Mouse (Mus musculus) erythroid progenitor cell, adult 5-6 weeks (primary cell): Measurements from ENCODE around the gene Osgepl1. TPM values are rescaled to one million over a fixed set of nuclear protein-coding genes. Genes with fewer than 3 reads are reported as not detected.
"Not testable (repeated sequence)": the region's sequence is repeated elsewhere in the genome, so short reads cannot be mapped to it uniquely, and the experiment has no call there.

Experiments used
- ATAC-seq: replicated peaks from 2 replicates; pipeline ENCODE4 v1.8.0; 2016; ENCODE audit warnings: moderate number of reproducible peaks, mild to moderate bottlenecking, moderate TSS enrichment, inconsistent platforms; ENCODE audit not compliant: poor library complexity, low FRiP score, severe bottlenecking
- total RNA-seq, 2 experiments: library from RNA; stranded (forward) in 1 of 2; stranded (reverse) in 1 of 2; fragments of 150-400 nt in 1 of 2; fragments of 186-747, 209-891 nt in 1 of 2; gene quantifications; 2 replicates each; pipeline versions ENCODE4 v1.2.3 to v1.2.4; 2015 to 2017; ENCODE audit warnings: low replicate concordance in 2 of 2

Osgepl1 gene
- total RNA-seq (2015; ENCODE audit: low replicate concordance) (10.1 and 49.9 TPM in 2 replicates), total RNA-seq (2017; ENCODE audit: low replicate concordance) (20.1 and 26.4 TPM in 2 replicates)

DNA sequence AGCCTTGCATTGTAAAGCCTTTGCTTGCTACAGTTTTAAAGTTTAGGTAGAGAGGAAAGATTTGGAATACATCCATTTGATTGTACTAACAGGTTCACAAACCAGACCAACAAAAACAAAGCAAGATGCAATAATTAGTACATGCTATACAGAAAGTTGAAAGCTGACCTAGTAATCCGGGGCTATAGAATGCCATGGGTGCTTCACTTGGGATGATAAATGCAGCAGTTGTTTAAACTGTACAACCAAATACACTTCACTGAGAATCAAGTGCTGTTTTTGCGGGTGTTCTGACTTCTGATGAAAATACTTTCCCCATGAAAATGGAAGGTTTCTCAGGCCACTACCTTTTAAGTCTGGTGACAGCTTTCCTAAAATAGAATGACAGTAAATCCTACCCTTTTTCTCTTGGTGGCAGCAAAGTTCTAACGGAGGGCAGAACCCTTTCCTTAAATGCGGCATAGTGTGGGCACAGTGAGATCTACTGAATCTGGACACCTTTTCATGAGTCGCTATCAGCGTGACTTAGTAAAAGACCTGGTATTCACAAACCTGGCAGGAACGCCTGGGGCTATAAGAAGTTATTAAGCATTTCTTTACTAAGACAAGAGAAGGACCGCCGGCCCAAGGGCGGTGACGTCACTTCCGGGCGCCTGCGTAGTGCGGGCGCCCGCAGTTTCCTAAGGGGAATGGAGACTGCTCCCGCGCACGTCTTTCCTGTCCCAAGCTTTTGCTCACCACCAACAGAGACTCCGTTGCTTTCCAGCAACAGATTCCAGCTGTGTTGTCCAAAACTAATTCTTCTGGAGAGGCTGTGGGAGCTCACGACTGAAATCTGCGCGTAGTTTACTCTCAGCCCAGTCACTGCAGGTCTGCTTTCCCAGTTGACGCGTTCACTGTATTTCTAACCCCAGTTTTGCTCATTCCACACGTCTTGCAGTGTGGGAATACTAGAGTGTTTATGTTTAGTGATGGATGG lies at the start of gene Osgepl1:
Osgepl1 (plus strand) TSS at position 636 of the 979 bp plus-strand sequence.
- ATAC-seq: peak; percentile 98

DNA sequence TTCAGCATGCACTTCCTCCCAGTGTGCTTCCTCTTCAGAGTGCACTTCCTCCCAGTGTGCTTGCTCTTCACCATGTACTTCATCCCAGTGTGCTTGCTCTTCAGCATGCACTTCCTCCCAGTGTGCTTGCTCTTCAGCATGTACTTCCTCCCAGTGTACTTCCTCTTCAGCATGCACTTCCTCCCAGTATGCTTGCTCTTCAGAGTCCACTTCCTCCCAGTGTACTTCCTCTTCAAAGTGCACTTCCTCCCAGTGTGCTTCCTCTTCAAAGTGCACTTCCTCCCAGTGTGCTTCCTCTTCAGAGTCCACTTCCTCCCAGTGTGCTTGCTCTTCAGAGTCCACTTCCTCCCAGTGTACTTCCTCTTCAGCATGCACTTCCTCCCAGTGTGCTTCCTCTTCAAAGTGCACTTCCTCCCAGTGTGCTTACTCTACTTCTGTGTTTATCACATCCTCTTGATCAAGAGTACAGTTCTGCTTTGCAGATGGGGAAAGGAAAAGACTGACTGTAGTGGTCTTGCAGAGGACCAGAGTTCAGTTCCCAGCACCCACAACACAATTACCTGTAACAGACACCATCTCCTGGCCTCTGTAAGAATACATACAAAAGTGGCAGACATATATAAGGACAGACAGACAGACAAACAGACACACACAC lies 48.3 kb upstream of the Osgepl1 start:
- ATAC-seq: not testable (repeated sequence)

DNA sequence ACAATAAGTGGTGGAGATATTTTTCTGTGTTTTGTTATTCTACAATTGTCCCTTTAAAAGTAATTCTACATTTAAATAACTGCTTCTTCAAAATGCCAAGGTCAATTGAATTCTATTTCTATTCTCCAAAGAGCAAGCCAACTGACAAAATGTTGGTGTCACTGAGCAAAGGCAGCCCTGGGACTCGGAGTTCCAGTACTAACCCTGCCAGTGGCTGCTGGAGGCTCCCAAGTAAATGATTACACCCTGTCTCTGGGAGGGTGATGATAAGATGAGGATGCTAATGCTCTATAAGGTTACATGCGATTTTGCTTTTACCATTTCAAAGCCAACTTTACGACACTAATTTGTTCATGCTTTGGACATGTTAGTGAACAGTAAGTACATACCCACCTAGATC lies 43.5 kb upstream of the Osgepl1 start:
- ATAC-seq: no peak

DNA sequence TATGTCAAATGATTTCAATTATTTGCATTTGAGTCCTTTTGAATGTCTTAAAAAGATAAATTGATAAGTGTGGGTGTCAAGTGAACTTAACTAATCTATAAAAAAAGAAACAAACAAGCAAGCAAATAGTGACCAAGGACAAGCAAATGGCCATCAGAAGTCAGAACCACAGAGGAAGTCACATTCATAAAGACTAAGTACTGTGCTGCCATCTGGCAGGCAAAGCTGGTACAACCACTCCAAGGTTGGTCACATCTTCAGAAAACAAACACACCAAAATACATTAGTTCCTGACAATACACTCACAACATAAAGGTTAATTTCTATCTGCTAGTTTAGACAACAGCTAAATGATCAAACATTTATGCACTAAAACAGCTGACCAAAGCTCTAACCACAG lies 40.8 kb upstream of the Osgepl1 start:
- ATAC-seq: no peak

DNA sequence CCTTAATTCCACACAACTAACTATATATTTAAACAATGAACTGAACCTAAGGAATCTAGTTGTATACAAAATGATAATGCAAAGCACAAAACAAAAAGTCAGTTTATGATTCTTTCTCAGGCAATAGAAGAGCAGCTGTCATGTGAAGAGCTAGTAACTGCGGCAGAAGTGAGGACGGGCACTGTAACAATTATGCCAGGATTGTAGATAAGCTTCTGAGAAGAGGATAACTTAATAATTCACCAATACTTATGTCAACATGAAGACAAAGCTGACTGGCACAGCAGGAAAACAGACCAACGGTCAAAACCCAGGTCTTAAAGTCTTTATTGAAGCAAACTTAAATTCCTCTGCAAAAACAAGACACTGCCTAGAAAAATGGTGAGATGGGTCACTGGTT lies 22.2 kb upstream of the Osgepl1 start:
- no peak for ATAC-seq

DNA sequence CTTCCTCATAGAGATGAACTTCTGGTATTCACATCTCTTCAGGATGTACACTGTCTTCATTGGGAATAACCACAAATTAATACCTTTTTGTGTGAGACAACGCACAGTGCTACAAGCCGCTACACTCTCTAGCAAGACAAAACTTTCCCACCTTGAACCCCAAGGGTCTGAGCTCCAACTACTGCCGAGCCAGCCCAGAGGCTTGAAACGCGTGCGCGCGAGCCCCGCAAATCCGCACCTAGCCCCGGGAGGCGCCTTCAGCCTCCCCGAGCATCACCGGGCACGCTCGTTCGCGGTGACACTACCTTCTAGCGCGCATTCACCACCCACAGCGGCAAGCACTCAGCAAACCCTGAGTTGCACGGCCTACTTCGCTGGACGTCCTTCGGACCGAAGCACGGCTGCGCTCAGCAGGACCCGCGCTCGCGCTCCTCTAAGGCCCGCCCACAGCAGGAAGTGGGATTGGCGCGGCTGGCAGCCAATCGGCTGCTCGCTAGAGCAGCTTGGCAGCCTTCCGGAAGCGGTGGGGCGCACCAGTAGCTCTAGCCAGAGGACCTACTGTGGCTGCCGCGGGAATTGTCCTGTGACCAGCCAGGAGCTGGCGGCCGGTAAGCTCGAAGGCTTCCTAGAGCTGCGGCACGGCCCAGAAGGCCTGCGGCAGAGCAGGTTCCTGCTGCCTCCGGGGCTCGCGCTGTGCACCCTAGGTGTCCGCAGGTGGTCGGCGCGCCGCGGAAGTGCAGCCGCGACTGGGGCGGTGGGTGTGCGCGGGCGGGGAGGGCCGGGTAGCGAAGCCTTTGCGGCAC lies 16.6 kb upstream of the Osgepl1 start, which contains the start of the genes Pms1, Ormdl1 and Gm28778:
Pms1 (minus strand) TSS at position 438 of the 803 bp plus-strand sequence.
Ormdl1 (plus strand) TSS at position 515 of the 803 bp plus-strand sequence.
Gm28778 (plus strand) TSS at position 531 of the 803 bp plus-strand sequence.
- peak; percentile 99 for ATAC-seq

DNA sequence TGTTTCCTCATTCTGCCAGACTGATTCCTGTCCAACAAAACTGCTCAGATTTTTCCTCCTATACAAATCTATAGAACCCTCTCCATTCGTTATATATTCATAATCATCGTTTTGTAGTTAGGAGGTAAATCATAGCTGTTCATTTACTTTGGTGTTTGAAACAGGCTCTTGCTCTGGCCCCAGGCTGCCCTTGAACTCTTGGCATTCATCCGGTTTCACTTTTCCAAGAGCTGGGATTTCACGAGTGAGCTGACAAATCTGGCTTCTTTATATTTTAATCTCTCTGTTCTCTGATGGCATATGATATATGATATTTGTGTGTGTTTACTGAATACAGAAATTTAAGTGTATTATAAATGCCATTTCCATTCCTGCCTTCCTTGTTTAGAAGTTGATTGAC lies 12.9 kb upstream of the Osgepl1 start:
- ATAC-seq: no peak

DNA sequence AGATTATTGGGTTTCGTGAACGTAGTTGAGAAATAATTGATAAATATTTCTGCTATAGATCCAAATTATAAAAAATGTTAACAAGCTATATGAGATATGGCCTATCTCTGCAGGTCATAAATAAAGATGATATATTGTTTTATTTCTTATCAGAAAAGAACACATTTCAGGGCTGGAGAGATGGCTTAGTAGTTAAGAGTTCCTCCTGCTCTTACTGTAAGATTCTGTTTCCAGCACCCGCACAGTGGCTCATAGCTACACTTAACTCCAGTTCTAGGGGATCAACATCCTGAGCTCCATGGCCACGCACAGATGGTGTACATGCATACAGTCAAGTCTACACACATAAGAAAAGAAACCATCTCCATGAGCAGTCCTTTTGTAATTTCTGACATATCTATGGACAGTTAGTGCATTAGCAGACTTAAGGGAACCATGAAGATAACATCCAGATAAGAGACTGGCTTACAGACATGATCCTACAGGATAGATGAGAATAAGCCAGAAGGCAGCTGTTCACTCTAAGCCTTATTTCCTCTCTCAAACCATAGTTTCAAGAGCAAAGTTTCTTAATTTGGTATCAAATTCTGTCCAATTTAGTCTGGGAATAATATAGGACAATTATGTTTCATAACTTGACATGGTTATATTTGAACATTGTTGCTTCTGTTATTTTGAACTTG lies 8.4 kb downstream of the Osgepl1 start:
- no peak for ATAC-seq

DNA sequence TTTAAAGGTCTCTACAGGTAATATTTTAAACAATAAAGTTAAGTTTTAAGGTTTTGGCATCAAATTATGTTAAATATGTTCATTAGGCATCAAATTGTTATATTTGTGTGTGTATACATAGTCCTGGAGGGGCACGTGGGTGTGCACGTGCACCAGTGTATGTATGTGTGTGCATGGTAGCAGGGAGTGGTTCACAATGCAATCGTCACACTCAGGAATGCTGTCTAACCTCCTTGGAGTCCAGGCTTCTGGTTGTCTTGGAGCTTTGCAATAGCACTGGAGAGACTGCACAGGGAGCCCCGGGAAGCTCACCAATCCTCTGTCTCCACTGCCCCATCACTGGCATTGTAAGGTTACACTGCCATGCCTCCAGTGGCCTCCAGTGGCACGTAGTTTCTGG lies 9.8 kb downstream of the Osgepl1 start:
- no peak for ATAC-seq

DNA sequence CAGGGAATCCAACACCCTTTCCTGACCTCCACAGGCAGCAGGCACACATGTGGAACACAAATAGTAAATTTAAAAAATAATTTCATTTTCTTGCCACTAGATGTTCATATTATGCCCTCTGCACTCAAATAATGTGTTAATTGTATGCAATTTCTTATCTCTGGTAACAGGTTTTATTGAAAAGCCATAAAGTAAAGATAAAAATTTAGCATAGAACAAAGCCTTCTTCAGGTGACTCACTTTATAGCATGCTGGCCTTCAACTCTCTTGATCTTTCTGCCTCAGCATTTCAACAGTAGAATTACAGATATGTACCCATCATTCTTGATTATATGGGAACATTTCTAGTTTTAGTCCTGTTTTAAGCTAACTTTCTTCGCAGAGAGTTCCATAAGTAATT lies 10.9 kb downstream of the Osgepl1 start:
- no peak for ATAC-seq

DNA sequence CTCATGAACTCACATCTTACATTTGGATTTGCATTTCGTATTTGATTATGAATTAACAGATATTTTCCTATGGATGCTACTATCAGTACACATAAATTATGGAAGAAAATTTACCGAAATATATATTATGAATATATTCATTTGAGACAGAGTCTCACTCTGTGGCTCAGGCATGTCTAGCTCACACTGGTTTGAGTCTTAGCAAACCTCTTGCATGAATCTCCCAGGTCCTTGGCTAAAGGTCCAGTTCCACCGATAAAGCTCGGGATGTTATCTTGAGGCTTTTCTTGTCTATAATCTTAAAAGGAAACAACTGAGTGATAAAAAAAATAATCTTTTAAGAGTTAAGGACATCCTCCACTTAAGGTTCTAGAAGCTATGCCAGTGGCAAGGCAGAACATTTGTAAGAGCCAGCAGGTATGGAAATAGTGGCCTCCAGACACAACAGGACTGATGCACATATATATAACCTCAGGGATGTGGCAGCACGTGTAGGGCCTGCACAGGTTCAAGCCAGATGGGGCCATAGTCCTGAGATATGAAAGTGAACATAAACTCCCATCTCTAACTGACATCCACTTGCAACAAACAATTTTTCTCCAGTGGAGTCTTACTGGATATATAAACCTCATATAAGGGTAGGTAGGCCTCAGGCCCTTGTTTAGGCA lies 11.5 kb downstream of the Osgepl1 start:
- no peak for ATAC-seq

DNA sequence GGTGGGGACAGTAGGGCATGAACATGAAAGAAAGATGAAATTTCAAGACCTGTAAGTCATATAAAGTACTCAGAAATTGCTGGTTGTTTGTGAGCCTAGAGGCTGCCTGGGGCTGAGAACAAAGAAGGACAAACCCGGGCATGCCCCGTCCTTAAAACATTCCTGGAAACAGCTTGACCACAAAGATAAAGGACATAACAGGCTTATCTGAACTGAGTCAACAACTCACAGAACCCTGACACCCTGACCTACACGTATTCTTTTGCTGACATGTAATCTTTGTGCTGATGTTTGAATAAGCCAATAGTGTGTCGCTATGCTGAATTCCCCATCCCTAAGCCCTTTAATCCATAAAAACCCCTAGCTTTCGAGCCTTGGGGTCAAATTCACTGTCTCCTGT lies 20.1 kb downstream of the Osgepl1 start:
- not testable (repeated sequence) for ATAC-seq

DNA sequence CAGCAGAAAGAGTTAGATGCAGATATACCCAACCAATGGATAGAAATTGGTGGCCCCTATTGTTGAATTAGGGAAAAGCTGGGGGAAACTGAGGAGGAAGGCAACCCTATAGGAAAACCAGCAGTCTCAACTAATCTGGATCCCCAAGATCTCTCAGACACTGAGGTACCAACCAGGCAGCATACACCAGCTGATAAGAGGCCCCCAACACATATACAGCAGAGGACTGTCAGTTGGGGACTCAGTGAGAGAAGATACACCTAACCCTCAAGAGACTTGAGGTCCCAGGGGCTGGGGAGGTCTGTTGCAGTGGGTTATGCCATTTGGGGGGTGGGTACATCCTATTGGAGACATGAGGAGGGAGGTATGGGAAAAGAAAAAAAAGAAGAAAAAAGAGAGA lies 22.0 kb downstream of the Osgepl1 start:
- ATAC-seq: no peak

DNA sequence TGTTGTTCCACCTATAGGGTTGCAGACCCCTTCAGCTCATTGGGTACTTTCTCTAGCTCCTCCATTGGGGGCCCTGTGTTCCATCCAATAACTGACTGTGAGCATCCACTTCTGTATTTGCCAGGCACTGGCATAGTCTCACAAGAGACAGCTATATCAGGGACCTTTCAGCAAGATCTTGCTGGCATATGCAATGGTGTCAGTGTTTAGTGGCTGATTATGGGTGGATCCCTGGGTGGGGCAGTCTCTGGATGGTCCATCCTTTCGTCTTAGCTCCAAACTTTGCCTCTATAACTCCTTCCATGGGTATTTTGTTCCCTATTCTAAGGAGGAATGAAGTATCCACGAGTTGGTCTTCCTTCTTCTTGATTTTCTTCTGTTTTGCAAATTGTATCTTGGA lies 24.0 kb downstream of the Osgepl1 start:
- not testable (repeated sequence) for ATAC-seq

DNA sequence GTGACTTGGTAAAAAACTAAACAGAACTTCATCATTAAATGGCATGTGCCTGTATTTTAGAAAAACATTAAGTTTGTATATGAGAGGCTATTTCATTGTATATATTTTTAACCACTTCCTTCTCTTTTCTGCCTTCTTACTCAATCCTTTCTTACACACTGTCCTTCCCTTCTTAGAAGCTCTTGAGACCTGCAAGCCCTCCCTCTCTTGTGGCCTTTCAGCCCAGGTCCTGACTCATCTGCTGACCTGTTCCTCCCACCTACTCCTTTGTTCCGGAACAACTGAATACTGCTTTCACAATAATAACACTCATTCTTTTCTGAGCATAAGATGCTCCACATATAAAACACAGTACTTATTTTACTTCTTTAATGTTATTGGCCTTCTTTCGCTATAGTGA lies 27.6 kb downstream of the Osgepl1 start:
- no peak for ATAC-seq

DNA sequence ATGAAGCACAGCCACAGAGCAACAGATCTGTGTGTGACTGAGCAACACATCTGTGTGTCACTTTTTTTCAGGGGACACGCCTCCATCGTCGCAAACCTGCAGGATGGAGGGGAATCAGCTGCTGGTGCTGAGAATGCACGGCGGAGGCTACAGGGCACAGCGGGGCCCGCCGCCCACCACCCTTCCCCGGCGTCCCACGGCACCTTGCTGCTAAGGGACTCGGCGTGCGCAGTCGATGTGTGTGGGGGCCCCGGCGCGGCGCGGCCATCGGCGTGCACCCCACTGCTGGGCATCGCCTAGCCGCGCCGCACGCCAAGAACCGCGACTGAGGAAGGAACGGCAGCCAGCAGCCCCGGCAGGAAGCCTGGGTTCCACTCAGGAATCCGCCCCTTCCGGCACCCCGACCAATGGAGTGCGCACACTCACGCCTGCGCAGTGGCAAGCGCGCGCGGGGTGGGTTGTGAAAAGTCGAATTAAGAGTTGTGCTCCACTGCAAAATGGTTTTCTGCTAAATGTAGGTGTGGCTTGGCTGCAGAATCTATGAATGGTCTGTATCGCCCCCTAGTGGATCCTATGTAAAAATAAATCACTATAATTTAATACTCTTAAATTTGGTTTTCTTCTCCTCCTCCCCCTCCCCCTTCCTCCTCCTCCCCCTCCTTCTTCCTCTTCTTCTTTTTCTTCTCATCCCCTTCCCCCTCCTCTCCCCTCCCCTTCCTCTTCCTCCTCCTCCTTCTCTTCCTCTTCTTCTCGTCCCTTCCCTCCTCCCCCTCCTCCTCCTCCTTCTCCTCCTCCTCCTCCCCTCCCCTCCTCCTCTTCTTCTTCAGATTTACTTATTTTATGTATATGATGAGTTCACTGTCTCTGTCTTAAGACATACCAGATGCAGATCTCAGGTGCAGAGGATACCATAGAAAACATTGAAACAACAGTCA lies 39.2 kb downstream of the Osgepl1 start, which contains the start of the genes Asdurf, Gm28551 and Asnsd1:
Asdurf (minus strand) TSS at position 293 of the 935 bp plus-strand sequence.
Gm28551 (minus strand) TSS at position 341 of the 935 bp plus-strand sequence.
Asnsd1 (minus strand) TSS at position 426 of the 935 bp plus-strand sequence.
- peak; percentile 100 for ATAC-seq

DNA sequence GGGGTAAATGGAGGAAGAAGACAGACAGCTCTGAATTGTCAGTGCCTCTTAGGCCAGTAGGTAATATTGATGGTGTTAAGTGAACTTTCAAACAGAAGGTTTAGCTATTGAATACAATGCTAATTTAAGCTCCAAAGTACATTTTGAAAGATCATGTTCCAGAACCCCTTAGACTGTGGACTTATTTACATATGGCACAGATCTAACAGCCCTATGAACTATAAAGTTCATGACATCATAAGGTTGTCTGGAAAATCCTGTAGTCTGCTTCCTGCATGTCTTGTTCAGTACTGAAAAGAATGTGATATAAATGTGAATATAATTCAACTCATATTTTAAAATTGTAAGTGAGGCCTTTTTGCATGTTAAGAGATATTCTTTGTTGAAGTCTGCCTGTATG lies 45.6 kb downstream of the Osgepl1 start:
- ATAC-seq: no peak
